Mouse (Mus musculus) testis, postnatal 14 days (tissue): Measurements from ENCODE around the gene Cep55.

ENCODE experiments used
- DNase-seq: peaks from one replicate; pipeline ENCODE4 v3.0.0; 2021; ENCODE audit warnings: low spot score

The Cep55 gene

GRCm38 (mm10) chr19:38107871-38108270 lies 53.1 kb downstream of the Cep55 start:
- no peak for DNase-seq

GRCm38 (mm10) chr19:38109506-38110242 lies 54.9 kb downstream of the Cep55 start:
- DNase-seq: no peak

DNA sequence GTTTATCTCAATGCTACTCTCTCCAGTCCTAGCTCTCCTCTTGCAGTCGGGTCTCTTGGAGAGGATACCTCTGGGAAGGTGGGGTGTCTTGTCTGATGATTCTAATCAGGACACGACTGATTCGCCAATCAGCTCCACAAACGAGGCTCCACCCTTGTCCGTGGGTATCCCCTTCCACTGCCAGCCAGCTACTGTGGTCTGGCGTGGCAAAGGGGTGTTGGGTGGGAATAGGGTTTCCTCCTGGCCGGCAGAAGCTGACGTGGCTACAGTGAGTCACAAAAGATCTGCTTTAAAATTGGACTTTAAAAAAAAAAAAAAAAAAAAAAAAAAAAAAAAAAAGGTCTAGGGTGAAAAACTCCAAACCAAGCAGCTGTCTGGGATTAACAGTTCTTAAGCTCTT lies 56.2 kb downstream of the Cep55 start:
- DNase-seq: no peak

DNA sequence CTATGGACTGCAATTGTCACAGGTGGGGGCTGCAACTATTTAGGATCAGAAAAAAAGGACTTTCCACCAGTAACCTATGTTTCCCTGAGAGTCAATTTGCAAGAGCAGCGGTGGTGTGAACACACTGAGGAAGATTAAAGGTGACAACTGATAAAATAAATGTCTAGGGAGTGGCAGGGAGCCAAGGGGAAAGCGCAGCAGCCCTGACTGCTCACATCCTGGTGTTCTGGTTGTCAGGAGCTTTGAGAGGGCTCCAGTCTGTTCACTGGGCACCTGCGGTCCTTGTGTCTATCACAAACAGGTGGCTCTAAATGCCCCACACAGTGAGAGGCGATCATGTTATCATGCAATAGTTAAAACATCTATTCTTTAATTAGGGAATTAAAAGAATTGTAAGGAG lies 57.8 kb downstream of the Cep55 start:
- no peak for DNase-seq

GRCm38 (mm10) chr19:38114834-38115491 lies 60.2 kb downstream of the Cep55 start:
- no peak for DNase-seq

DNA sequence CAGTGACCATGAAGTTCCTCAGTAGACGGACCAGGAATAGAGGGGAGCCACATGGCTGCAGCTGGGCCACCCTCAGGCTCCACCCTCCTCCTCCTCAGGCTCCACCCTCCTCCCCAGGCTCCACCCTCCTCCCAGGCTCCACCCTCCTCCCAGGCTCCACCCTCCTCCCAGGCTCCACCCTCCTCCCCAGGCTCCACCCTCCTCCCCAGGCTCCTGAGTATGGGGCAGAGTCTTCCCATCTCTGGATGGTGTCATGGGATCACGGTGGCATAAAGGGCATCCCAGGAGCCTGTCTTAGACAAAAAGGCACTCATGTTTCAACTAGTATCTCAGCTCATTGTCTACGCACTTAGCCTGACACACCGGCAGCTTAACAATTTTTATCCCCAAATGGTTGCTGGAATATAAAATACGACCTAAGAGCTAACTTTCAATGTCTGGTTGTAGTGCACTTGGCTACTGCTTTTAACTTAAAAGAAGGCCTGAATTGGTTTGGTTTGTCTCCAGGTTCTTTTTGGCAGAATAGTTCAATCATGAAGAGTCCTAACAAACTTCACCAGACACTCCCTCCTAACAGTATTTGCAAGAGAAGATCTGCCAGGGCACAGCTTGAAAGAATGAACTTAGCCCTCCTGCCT lies 65.4 kb downstream of the Cep55 start:
- peak; percentile 39 for DNase-seq

DNA sequence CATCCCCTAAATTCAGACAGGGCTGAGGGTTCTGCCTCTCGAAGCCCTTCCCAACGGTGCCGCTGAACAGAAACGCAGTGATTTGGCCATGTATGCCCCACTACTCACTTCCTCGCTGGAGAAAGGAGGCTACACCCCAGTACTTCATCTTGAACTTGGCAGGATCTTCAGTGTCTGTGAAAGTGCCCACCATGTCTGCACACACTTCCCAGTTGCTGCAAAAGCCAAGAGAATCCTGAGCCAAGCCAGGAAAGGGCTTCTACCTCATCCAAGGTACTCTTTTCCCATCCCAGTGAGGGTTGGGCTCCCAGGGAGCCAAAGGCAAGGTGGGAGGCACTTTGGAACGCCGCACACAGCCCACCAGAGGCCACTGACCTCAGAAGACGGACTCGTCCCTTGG lies 69.1 kb downstream of the Cep55 start:
- DNase-seq: peak; percentile 13
